Mouse (Mus musculus): ENCODE data around the gene Gbgt1. TPM values are rescaled to one million over a fixed set of nuclear protein-coding genes. Genes with fewer than 3 reads are reported as not detected.
A peak's percentile ranks its signal among the peaks of the same experiment; 100 is the strongest.

Gbgt1 gene
- polyA plus RNA-seq, 1 experiment from 2014 or later: 1.4 TPM

- 15% methylated on average over 5 of the region's 5 CpGs for WGBS
- Histone ChIP-seq H3K4me2 (replicated peaks) (no peak overlapping the region), H3K4me1 (replicated peaks) (peaks cover 93% of the 10 kb centered on the region), H3K36me3 (peaks cover 8% of the 10 kb centered on the region), H3K9me3 (no peaks in the 10 kb centered on the region), H3K27me3 (no peaks in the 10 kb centered on the region), H3K4me3 (replicated peaks) (no peak overlapping the region), H3K27ac (peak overlapping the region; percentile 80), H3K9ac (replicated peaks) (no peak overlapping the region)
- ATAC-seq: peak; percentile 76
Measured at GRCm38 (mm10) chr2:28523643-28524117, 27.0 kb downstream of the Gbgt1 start.

GRCm38 (mm10) chr2:28524406-28524805 lies 27.7 kb downstream of the Gbgt1 start:
- Histone ChIP-seq H3K4me3 (replicated peaks) (no peak overlapping the region), H3K4me2 (replicated peaks) (no peak overlapping the region), H3K27ac (peak overlapping the region; percentile 80), H3K9me3 (no peaks in the 10 kb centered on the region), H3K27me3 (no peaks in the 10 kb centered on the region), H3K36me3 (peaks cover 6% of the 10 kb centered on the region), H3K9ac (replicated peaks) (0 out of 2 replicates have a peak overlapping the region, but pooled peaks have one; percentile 2), H3K4me1 (replicated peaks) (peaks cover 93% of the 10 kb centered on the region)
- WGBS: 74% methylated on average over 10 of the region's 10 CpGs
- no peak for ATAC-seq

DNA sequence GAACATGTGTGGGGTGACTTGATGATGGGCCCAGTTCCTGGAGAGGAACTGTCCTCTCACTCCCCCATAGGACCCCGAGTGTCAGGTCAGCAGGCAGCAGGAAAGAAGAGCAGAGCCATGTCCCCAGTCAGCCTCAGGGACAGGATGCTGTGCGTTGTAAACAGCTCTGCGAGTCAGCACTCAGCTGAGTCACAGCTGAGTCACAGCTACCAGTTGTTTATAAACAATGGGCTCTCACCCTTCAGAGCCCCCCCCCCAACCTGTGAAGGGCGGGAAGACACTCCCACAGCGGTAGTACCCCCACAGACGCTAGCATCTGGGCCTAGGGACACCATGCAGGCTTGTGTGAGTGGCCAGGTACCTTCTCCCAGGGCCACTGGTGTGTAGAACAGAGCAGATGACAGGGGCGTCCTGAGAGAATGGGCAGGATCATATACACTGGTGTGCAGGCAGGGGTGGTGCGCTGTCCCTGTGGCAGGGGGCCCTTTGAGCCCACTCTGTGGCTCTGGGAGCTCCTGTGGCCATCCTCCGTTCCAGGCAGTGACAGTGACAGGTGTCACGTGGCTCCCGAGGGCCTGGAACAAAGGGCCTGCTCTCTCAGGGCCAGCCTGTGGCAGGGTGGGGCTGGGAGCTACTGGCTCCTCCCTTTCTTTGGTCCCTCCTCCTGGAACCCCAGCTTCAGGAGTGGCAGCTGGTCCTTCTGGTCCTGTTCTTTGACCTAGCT lies 28.7 kb downstream of the Gbgt1 start:
- Histone ChIP-seq H3K4me2 (replicated peaks) (peak overlapping the region; percentile 33), H3K9me3 (no peaks in the 10 kb centered on the region), H3K4me3 (replicated peaks) (0 out of 2 replicates have a peak overlapping the region, but pooled peaks have one; percentile 5), H3K27ac (peak overlapping the region; percentile 80), H3K4me1 (replicated peaks) (peaks cover 94% of the 10 kb centered on the region), H3K27me3 (no peaks in the 10 kb centered on the region), H3K36me3 (peaks cover 4% of the 10 kb centered on the region; the same call in 1 of the 2 replicates), H3K9ac (replicated peaks) (peak overlapping the region; percentile 39)
- peak; percentile 80 for ATAC-seq
- WGBS: 8% methylated on average over 11 of the region's 11 CpGs

DNA sequence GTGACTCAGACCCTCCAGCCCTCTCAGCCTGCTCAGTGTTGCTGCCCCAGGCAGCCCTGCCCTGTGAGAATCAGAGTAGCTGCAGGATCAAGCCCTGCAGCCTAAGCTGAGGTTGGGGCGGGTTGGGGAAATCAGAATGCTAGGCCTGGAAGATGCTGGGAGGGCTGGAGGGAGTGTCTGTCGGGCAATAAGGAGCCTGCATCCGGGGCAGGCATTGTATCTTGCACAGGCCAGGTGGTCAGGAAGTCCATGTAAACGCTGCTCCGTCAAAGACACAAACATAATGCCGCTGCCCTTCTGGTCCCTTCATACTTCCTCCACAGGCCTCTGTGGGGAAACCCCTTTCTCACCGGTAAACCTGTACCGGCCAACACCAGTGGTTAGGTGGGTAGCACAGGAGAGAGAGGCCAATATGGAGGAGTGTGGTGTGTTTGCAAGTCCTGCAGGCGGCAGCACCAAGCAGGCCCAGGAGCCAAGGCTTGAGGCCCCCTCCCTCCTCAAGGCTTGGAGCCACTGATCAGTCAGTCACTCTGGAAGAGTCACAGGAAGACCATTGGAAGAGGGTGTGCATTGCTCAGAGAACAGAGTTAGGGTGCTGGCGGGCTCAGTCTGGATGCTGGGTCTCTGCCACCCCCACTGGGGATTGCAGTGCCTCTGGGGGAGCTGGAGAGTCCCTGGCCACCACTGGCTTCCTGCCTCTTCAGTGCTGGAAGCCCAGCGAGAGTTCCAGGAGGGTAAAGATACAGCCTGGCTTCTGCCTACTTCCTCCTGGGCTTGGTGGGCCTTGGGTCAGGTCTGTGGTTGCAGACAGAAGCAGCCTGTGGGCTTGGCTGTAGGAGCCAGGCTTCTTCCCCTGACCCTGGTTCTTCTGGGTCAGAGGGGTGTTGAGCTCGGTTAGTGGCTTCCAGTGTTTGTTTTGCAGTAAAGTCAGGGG lies 29.5 kb downstream of the Gbgt1 start:
- peak; percentile 9 for ATAC-seq

DNA sequence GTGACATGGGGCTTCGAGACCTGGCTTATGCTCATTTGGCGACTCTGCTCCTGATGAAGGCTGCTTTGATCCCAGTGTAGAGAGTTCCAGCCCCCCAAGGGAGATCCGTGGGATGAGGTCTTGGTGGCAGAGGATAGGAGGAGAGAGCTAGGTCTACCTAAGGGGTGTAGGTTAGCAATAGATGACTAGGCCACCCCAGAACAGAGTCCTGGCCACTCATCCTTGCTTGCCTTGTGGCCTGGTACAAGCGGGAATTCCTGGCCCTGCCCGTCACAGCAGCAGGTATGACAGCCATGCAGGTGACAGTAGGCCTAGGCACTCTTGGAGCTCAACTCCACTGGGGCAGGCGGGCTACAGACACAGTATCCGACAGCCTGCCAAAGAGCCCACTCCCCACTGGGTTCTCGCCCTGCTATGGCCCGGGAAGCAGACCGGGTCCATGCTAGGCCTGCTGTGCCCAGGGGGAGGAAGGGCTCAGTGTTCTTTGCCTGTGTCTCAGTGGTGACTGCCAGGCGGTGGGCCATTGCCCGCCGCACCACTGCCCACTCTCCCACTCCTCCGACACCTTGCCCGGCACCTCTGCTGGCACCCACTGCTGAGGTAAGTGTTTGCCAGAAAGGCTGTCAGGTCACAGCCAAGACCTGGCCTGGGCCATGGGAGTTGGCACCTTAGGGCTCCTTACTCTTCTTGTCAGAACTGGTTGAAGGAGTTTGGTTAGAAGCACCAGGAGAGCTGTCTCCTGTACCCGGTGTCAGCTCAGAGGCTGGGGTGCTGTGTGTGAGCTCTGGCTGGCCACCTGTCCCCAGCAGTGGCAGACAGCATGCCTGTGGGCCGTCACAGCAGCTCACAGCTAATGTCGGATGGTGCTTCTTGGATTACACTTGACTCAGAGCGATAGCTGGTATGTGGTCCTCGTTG lies 31.0 kb downstream of the Gbgt1 start:
- no peak overlapping the region for H3K4me3 ChIP-seq (replicated peaks)
- H3K4me1 ChIP-seq (replicated peaks): peaks cover 96% of the 10 kb centered on the region
- H3K36me3 ChIP-seq: no peaks in the 10 kb centered on the region
- no peaks in the 10 kb centered on the region for H3K27me3 ChIP-seq
- ATAC-seq: no peak
- no peaks in the 10 kb centered on the region for H3K9me3 ChIP-seq
- WGBS: 88% methylated on average over 20 of the region's 20 CpGs
- H3K27ac ChIP-seq: no peak overlapping the region
- H3K9ac ChIP-seq (replicated peaks): peak overlapping the region; percentile 24; the same call in 1 of the 2 replicates
- H3K4me2 ChIP-seq (replicated peaks): no peak overlapping the region

More for the DNA sequence above, 29.5 kb downstream of the Gbgt1 start:
- H3K27ac ChIP-seq: peak overlapping the region; percentile 80
- H3K4me1 ChIP-seq (replicated peaks): peaks cover 94% of the 10 kb centered on the region
- peak overlapping the region; percentile 39 for H3K9ac ChIP-seq (replicated peaks)
- 0 out of 2 replicates have a peak overlapping the region, but pooled peaks have one; percentile 5 for H3K4me3 ChIP-seq (replicated peaks)
- peak overlapping the region; percentile 33 for H3K4me2 ChIP-seq (replicated peaks)
- 44% methylated on average over 12 of the region's 12 CpGs for WGBS
- H3K27me3 ChIP-seq: no peaks in the 10 kb centered on the region
- H3K9me3 ChIP-seq: no peaks in the 10 kb centered on the region
- H3K36me3 ChIP-seq: peaks cover 4% of the 10 kb centered on the region; the same call in 1 of the 2 replicates

- Histone ChIP-seq H3K27me3 (no peaks in the 10 kb centered on the region), H3K4me3 (replicated peaks) (no peak overlapping the region), H3K9ac (replicated peaks) (peak overlapping the region; percentile 24; the same call in 1 of the 2 replicates), H3K27ac (no peak overlapping the region), H3K9me3 (no peaks in the 10 kb centered on the region), H3K4me2 (replicated peaks) (no peak overlapping the region), H3K36me3 (no peaks in the 10 kb centered on the region), H3K4me1 (replicated peaks) (peaks cover 99% of the 10 kb centered on the region)
- WGBS: 86% methylated on average over 7 of the region's 7 CpGs
- ATAC-seq: no peak
Measured at GRCm38 (mm10) chr2:28528354-28528730, 31.7 kb downstream of the Gbgt1 start.

- no peak overlapping the region for H3K27ac ChIP-seq
Measured at GRCm38 (mm10) chr2:28529856-28530255, 33.2 kb downstream of the Gbgt1 start.

DNA sequence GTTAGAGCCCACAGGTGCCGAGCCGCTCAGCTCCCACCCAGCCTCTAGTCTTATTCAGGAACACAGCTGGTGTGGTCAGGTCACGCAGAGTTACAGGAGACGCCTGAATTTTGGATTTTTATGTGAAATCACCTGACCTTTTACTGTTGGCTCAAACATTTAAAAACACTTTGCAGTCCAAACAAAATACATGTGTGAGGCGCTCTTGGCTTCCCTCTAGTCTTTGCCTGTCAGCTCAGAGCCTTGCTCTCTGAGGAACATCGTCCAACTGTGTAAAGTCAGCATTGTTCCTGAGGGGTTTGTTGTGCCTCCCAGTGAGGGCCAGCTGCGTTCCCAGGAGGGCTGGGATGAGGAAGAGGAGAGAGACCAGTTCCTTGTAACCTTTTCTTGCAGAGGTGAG lies 33.6 kb downstream of the Gbgt1 start:
- Histone ChIP-seq H3K27ac (peak overlapping the region; percentile 30; the same call in 1 of the 2 replicates), H3K9me3 (no peaks in the 10 kb centered on the region), H3K4me1 (replicated peaks) (peaks cover 99% of the 10 kb centered on the region), H3K4me2 (replicated peaks) (no peak overlapping the region), H3K9ac (replicated peaks) (peak overlapping the region; percentile 33; the same call in 1 of the 2 replicates), H3K27me3 (no peaks in the 10 kb centered on the region), H3K36me3 (no peaks in the 10 kb centered on the region), H3K4me3 (replicated peaks) (no peak overlapping the region)
- ATAC-seq: no peak
- WGBS: 60% methylated on average over 7 of the region's 7 CpGs

More at GRCm38 (mm10) chr2:28529856-28530255, 33.2 kb downstream of the Gbgt1 start:
- ATAC-seq: no peak
- no peak overlapping the region for H3K4me3 ChIP-seq (replicated peaks)
- no peaks in the 10 kb centered on the region for H3K27me3 ChIP-seq
- H3K9ac ChIP-seq (replicated peaks): 0 out of 2 replicates have a peak overlapping the region, but pooled peaks have one; percentile 33
- no peaks in the 10 kb centered on the region for H3K9me3 ChIP-seq
- WGBS: 66% methylated on average over 4 of the region's 4 CpGs
- peaks cover 99% of the 10 kb centered on the region for H3K4me1 ChIP-seq (replicated peaks)
- no peaks in the 10 kb centered on the region for H3K36me3 ChIP-seq
- H3K4me2 ChIP-seq (replicated peaks): no peak overlapping the region

- Histone ChIP-seq H3K9ac (replicated peaks) (peak overlapping the region; percentile 79), H3K4me1 (replicated peaks) (peaks cover 100% of the 10 kb centered on the region), H3K27me3 (no peaks in the 10 kb centered on the region), H3K36me3 (no peaks in the 10 kb centered on the region), H3K4me3 (replicated peaks) (peak overlapping the region; percentile 54), H3K9me3 (no peaks in the 10 kb centered on the region), H3K27ac (peak overlapping the region; percentile 89), H3K4me2 (replicated peaks) (peak overlapping the region; percentile 75)
- WGBS: 3% methylated on average over 49 of the region's 49 CpGs
- ATAC-seq: peak; percentile 92
Measured at GRCm38 (mm10) chr2:28532938-28533771, 36.5 kb downstream of the Gbgt1 start.

- Histone ChIP-seq H3K27ac (peak overlapping the region; percentile 89), H3K36me3 (no peaks in the 10 kb centered on the region), H3K9me3 (no peaks in the 10 kb centered on the region), H3K9ac (replicated peaks) (peak overlapping the region; percentile 79), H3K27me3 (no peaks in the 10 kb centered on the region), H3K4me2 (replicated peaks) (peak overlapping the region; percentile 75), H3K4me1 (replicated peaks) (peaks cover 100% of the 10 kb centered on the region), H3K4me3 (replicated peaks) (peak overlapping the region; percentile 54)
- 63% methylated on average over 7 of the region's 7 CpGs for WGBS
- ATAC-seq: peak; percentile 6
Measured at GRCm38 (mm10) chr2:28533901-28534435, 37.3 kb downstream of the Gbgt1 start.
